Mouse (Mus musculus) MEL (cell line): ENCODE measurements around the gene Ugt1a6b. TPM values are rescaled to one million over a fixed set of nuclear protein-coding genes. Genes with fewer than 3 reads are reported as not detected.
"Not testable (repeated sequence)": the region's sequence is repeated elsewhere in the genome, so short reads cannot be mapped to it uniquely, and the experiment has no call there.

Experiments used
- DNase-seq: peaks from one replicate; pipeline ENCODE4 v3.0.0; 2011; ENCODE audit warnings: low read depth, low spot score
- H3K27ac ChIP-seq: 2 replicates; pipeline ENCODE4 v1.5.1; 2012; ENCODE audit warnings: low read depth, mild to moderate bottlenecking, control low read depth, low read length, moderate library complexity; ENCODE audit not compliant: control insufficient read depth
- H3K27me3 ChIP-seq, 2 experiments: fragments of 150-350 bp in 1 of 2; sonication (generic) in 1 of 2; 2 replicates each; pipeline ENCODE4 v1.6.1; 2012; ENCODE audit warnings: low read length in 2 of 2, mild to moderate bottlenecking in 2 of 2, improper control_type of control experiment in 1 of 2, moderate library complexity in 1 of 2; ENCODE audit not compliant: insufficient read depth in 2 of 2, control insufficient read depth in 1 of 2
- H3K36me3 ChIP-seq, 2 experiments: 2 replicates each; pipeline ENCODE4 v1.6.1; 2012 to 2014; ENCODE audit warnings: low read length in 2 of 2, improper control_type of control experiment in 1 of 2, inconsistent platforms in 1 of 2, mild to moderate bottlenecking in 1 of 2; ENCODE audit not compliant: insufficient read depth in 2 of 2, control insufficient read depth in 1 of 2
- H3K4me1 ChIP-seq, 2 experiments: fragments of 150-350 bp in 1 of 2; sonication (generic) in 1 of 2; 2 replicates each; pipeline ENCODE4 v1.6.1; 2012; ENCODE audit warnings: low read length in 2 of 2, improper control_type of control experiment in 1 of 2, mild to moderate bottlenecking in 1 of 2; ENCODE audit not compliant: insufficient read depth in 2 of 2, control insufficient read depth in 1 of 2
- H3K4me3 ChIP-seq, 2 experiments: fragments of 150-350 bp in 1 of 2; sonication (generic) in 1 of 2; 2 replicates each; pipeline ENCODE4 v1.5.1; 2012; ENCODE audit warnings: low read depth in 2 of 2, low read length in 2 of 2, mild to moderate bottlenecking in 2 of 2, moderate library complexity in 2 of 2, control low read depth in 1 of 2, improper control_type of control experiment in 1 of 2; ENCODE audit not compliant: control insufficient read depth in 1 of 2, insufficient read depth in 1 of 2
- H3K79me2 ChIP-seq: 2 replicates; pipeline ENCODE4 v1.6.1; 2012; ENCODE audit warnings: mild to moderate bottlenecking, low read length, moderate library complexity; ENCODE audit not compliant: control insufficient read depth, poor library complexity, insufficient read depth
- H3K9ac ChIP-seq: 2 replicates; pipeline ENCODE4 v1.6.1; 2012; ENCODE audit warnings: low read depth, mild to moderate bottlenecking, control low read depth, low read length, moderate library complexity; ENCODE audit not compliant: control insufficient read depth, poor library complexity, severe bottlenecking
- H3K9me3 ChIP-seq: fragments of 150-350 bp; sonication (generic); replicated peaks from 2 replicates; pipeline ENCODE4 v1.6.1; 2012; ENCODE audit warnings: mild to moderate bottlenecking, low read length, improper control_type of control experiment, moderate library complexity; ENCODE audit not compliant: insufficient read depth
- CHD1 ChIP-seq: IDR thresholded peaks from 2 replicates; pipeline ENCODE4 v1.6.1; 2012; ENCODE audit warnings: low read depth, mild to moderate bottlenecking, inconsistent platforms, low read length, improper control_type of control experiment
- CHD2 ChIP-seq: IDR thresholded peaks from 2 replicates; pipeline ENCODE4 v1.6.1; 2011; ENCODE audit warnings: low read length, improper control_type of control experiment
- CTCF ChIP-seq, 3 experiments: IDR thresholded peaks in 2 of 3; conservative IDR thresholded peaks in 1 of 3; 2 replicates each; pipeline ENCODE4 v1.5.1; 2011 to 2012; ENCODE audit warnings: low read length in 3 of 3, low read depth in 2 of 3, mild to moderate bottlenecking in 2 of 3, improper control_type of control experiment in 1 of 3, inconsistent platforms in 1 of 3, mixed read lengths in 1 of 3, moderate library complexity in 1 of 3; ENCODE audit not compliant: control insufficient read depth in 1 of 3, insufficient read depth in 1 of 3, poor library complexity in 1 of 3, severe bottlenecking in 1 of 3
- E2F4 ChIP-seq: IDR thresholded peaks from 2 replicates; pipeline ENCODE4 v1.6.1; 2011; ENCODE audit warnings: low read depth, low read length, improper control_type of control experiment, borderline replicate concordance
- EP300 ChIP-seq, 2 experiments: IDR thresholded peaks; 2 replicates each; pipeline ENCODE4 v1.6.1; 2011; ENCODE audit warnings: improper control_type of control experiment in 2 of 2, low read length in 2 of 2, low read depth in 1 of 2, mild to moderate bottlenecking in 1 of 2
- ETS1 ChIP-seq: IDR thresholded peaks from 2 replicates; pipeline ENCODE4 v1.6.1; 2012; ENCODE audit warnings: low read depth, mild to moderate bottlenecking, inconsistent platforms, low read length, improper control_type of control experiment, moderate library complexity
- HCFC1 ChIP-seq: IDR thresholded peaks from 2 replicates; pipeline ENCODE4 v1.6.1; 2012; ENCODE audit warnings: low read depth, mild to moderate bottlenecking, inconsistent platforms, low read length, improper control_type of control experiment, moderate library complexity
- KAT2A ChIP-seq: conservative IDR thresholded peaks from 2 replicates; pipeline ENCODE4 v1.6.1; 2012; ENCODE audit warnings: low read depth, low read length, improper control_type of control experiment, inconsistent platforms
- MAFK ChIP-seq: IDR thresholded peaks from 2 replicates; pipeline ENCODE4 v1.6.1; 2011; ENCODE audit warnings: low read depth, mild to moderate bottlenecking, low read length, improper control_type of control experiment, borderline replicate concordance
- MAX ChIP-seq: IDR thresholded peaks from 2 replicates; pipeline ENCODE4 v1.6.1; 2011; ENCODE audit warnings: low read length, improper control_type of control experiment
- MAZ ChIP-seq: IDR thresholded peaks from 2 replicates; pipeline ENCODE4 v1.6.1; 2012; ENCODE audit warnings: low read depth, mild to moderate bottlenecking, inconsistent platforms, low read length, improper control_type of control experiment
- MEF2A ChIP-seq: IDR thresholded peaks from 2 replicates; pipeline ENCODE4 v1.6.1; 2014; ENCODE audit warnings: low read depth, mild to moderate bottlenecking, inconsistent platforms, low read length, improper control_type of control experiment; ENCODE audit not compliant: poor library complexity, insufficient replicate concordance, severe bottlenecking; ENCODE audit errors: extremely low read depth
- MXI1 ChIP-seq: IDR thresholded peaks from 2 replicates; pipeline ENCODE4 v1.6.1; 2011; ENCODE audit warnings: mild to moderate bottlenecking, low read depth, low read length, improper control_type of control experiment
- MYB ChIP-seq: IDR thresholded peaks from 2 replicates; pipeline ENCODE4 v1.6.1; 2011; ENCODE audit warnings: mild to moderate bottlenecking, low read depth, low read length, improper control_type of control experiment
- NELFE ChIP-seq: IDR thresholded peaks from 2 replicates; pipeline ENCODE4 v1.6.1; 2011; ENCODE audit warnings: low read depth, low read length, improper control_type of control experiment
- NRF1 ChIP-seq: IDR thresholded peaks from 2 replicates; pipeline ENCODE4 v1.6.1; 2014; ENCODE audit warnings: low read depth, mild to moderate bottlenecking, inconsistent platforms, low read length, improper control_type of control experiment, moderate library complexity; ENCODE audit not compliant: poor library complexity, insufficient read depth, severe bottlenecking
- RAD21 ChIP-seq: IDR thresholded peaks from 2 replicates; pipeline ENCODE4 v1.6.1; 2011; ENCODE audit warnings: mild to moderate bottlenecking, low read depth, low read length, improper control_type of control experiment
- SMC3 ChIP-seq: IDR thresholded peaks from 2 replicates; pipeline ENCODE4 v1.6.1; 2011; ENCODE audit warnings: low read depth, low read length, improper control_type of control experiment
- TAL1 ChIP-seq: IDR thresholded peaks from 2 replicates; pipeline ENCODE4 v1.6.1; 2012; ENCODE audit warnings: mild to moderate bottlenecking, inconsistent platforms, low read length, moderate library complexity, mixed read lengths
- TCF12 ChIP-seq: IDR thresholded peaks from 2 replicates; pipeline ENCODE4 v1.6.1; 2014; ENCODE audit warnings: low read depth, mild to moderate bottlenecking, inconsistent platforms, low read length, improper control_type of control experiment, moderate library complexity
- UBTF ChIP-seq: IDR thresholded peaks from 2 replicates; pipeline ENCODE4 v1.6.1; 2012; ENCODE audit warnings: low read depth, mild to moderate bottlenecking, inconsistent platforms, low read length, improper control_type of control experiment, moderate library complexity, borderline replicate concordance; ENCODE audit not compliant: insufficient read depth
- USF1 ChIP-seq: IDR thresholded peaks from 2 replicates; pipeline ENCODE4 v1.6.1; 2014; ENCODE audit warnings: low read depth, mild to moderate bottlenecking, inconsistent platforms, low read length, improper control_type of control experiment, moderate library complexity
- USF2 ChIP-seq, 2 experiments: IDR thresholded peaks; 2 replicates each; pipeline ENCODE4 v1.6.1; 2011 to 2012; ENCODE audit warnings: improper control_type of control experiment in 2 of 2, low read length in 2 of 2, borderline replicate concordance in 1 of 2, inconsistent platforms in 1 of 2, low read depth in 1 of 2, mild to moderate bottlenecking in 1 of 2; ENCODE audit not compliant: insufficient read depth in 1 of 2
- ZC3H11A ChIP-seq: IDR thresholded peaks from 2 replicates; pipeline ENCODE4 v1.6.1; 2012; ENCODE audit warnings: low read depth, mild to moderate bottlenecking, inconsistent platforms, low read length, improper control_type of control experiment
- ZNF384 ChIP-seq: IDR thresholded peaks from 2 replicates; pipeline ENCODE4 v1.6.1; 2012; ENCODE audit warnings: low read depth, mild to moderate bottlenecking, inconsistent platforms, low read length, improper control_type of control experiment
- polyA plus RNA-seq, 2 experiments: library from polyadenylated mRNA; stranded (reverse) in 1 of 2; unstranded in 1 of 2; fragments of >175 nt in 1 of 2; fragments of >200 nt in 1 of 2; gene quantifications; 2 replicates each; pipeline versions ENCODE4 v1.2.1 to v1.2.4; 2012; ENCODE audit warnings: low replicate concordance in 2 of 2, low read depth in 1 of 2; ENCODE audit not compliant: insufficient read length in 2 of 2, insufficient read depth in 1 of 2, missing spikeins in 1 of 2
- total RNA-seq: library from RNA; depleted of rRNA; stranded (reverse); fragments of 300-350 nt; gene quantifications from 2 replicates; pipeline ENCODE4 v1.2.3, GENCODE M21; 2012

Ugt1a6b gene
- total and polyA plus RNA-seq, 3 experiments, result not detected

- no peaks in the 10 kb centered on the region for H3K4me1 ChIP-seq
- H3K36me3 ChIP-seq, result no peaks in the 10 kb centered on the region
- DNase-seq, result no peak
- H3K9me3 ChIP-seq, result no peaks in the 10 kb centered on the region
- no peak within 1 kb of the TSS for H3K9ac ChIP-seq
- H3K27me3 ChIP-seq, result no peaks in the 10 kb centered on the region
- TF ChIP-seq MAX (no peak), SMC3 (no peak), ZNF384 (no peak), HCFC1 (no peak), MYB (no peak), UBTF (no peak), USF2 (IDR thresholded peaks at IDR 0.05; ENCODE audit: borderline replicate concordance in 1 of 2, insufficient read depth in 1 of 2, low read depth in 1 of 2, low read length in 2 of 2) (no peak), KAT2A (no peak), NRF1 (no peak), MAZ (no peak)
- H3K27ac ChIP-seq, result no peak within 1 kb of the TSS
- H3K79me2 ChIP-seq, result no peaks in the 10 kb centered on the region
- no peak within 1 kb of the TSS for H3K4me3 ChIP-seq
Measured at GRCm38 (mm10) chr1:88165711-88166110, 62.7 kb downstream of the Ugt1a6b start, which contains the start of gene Ugt1a5. TSS of gene Ugt1a5 (plus strand) at chr1:88166012.

GRCm38 (mm10) chr1:88172190-88172589 is 69.1 kb downstream of the Ugt1a6b start:
- H3K9ac ChIP-seq, H3K4me1 ChIP-seq, H3K79me2 ChIP-seq, DNase-seq, H3K36me3 ChIP-seq, H3K27ac ChIP-seq, H3K4me3 ChIP-seq, H3K9me3 ChIP-seq, H3K27me3 ChIP-seq: not testable (repeated sequence)

GRCm38 (mm10) chr1:88179657-88180056 is 76.6 kb downstream of the Ugt1a6b start:
- DNase-seq, result no peak
- Histone ChIP-seq H3K79me2 (no peaks in the 10 kb centered on the region), H3K9me3 (no peaks in the 10 kb centered on the region), H3K4me1 (no peaks in the 10 kb centered on the region), H3K4me3 (no peak overlapping the region), H3K27ac (no peak overlapping the region), H3K27me3 (no peaks in the 10 kb centered on the region; a peak in 1 of 4 replicates)
- TF ChIP-seq TCF12 (no peak), CTCF (IDR thresholded peaks at IDR 0.05 in 2 of 3, conservative IDR thresholded peaks at IDR 0.05 in 1 of 3; ENCODE audit: control insufficient read depth in 1 of 3, insufficient read depth in 1 of 3, low read depth in 2 of 3, low read length in 3 of 3, poor library complexity in 1 of 3, severe bottlenecking in 1 of 3) (no peak), ZC3H11A (no peak), E2F4 (no peak), RAD21 (no peak), USF1 (no peak), ETS1 (no peak), NELFE (no peak), MAX (no peak), MYB (no peak), TAL1 (no peak), MXI1 (no peak), MEF2A (no peak), EP300 (IDR thresholded peaks at IDR 0.05; ENCODE audit: low read depth in 1 of 2, low read length in 2 of 2) (no peak), NRF1 (no peak), MAFK (no peak), CHD2 (no peak), CHD1 (no peak)
- TF ChIP-seq, all 39 proteins: peak for 0
- Histone ChIP-seq H3K9ac (no peak overlapping the region), H3K36me3 (no peaks in the 10 kb centered on the region)
